Mouse (Mus musculus): Measurements from ENCODE around the gene Sept7. TPM values are rescaled to one million over a fixed set of nuclear protein-coding genes. Genes with fewer than 3 reads are reported as not detected.

Sept7 gene
- polyA plus RNA-seq, 1 experiment: 8.8 TPM

DNA sequence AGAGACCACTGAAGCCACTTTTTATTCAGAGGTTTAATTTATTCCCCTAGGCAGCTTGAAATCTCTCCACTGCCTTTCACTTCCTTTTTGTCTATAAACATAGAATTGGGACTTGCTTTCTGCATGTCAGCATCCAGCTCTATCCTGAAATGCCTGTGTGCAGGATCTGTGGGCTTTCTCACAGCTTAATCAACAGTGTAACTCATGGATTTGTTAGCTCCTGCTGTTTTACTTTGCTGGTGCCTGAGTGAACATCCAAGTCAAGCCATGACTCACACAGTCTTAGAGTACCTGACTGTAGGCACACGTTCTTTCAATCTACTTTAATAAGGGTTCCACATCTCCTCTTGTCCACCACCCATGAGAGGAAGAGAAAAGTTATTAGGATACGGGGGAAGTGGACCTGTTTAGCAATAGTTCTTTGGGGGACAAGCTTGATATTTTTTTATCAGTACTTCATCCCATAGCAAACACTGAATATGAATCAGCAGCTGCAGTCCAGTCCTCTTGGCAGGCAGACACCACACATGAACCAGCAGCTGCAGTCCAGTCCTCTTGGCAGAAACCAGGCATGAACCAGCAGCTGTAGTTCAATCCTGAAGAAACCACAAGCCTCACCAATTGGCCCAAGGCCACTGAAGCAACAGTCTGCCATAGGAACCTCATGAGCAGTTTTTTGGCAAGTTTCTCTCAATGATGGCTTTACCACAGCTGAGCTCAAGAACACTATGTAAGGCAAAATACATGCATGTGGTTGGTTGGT, 85.4 kb downstream of the Sept7 start:
- no peak overlapping the region for H3K27ac ChIP-seq (ENCODE audit: control insufficient read depth, insufficient read depth, low read depth, low read length)
- no peak overlapping the region for H3K4me3 ChIP-seq (ENCODE audit: control insufficient read depth, low read depth, low read length)

DNA sequence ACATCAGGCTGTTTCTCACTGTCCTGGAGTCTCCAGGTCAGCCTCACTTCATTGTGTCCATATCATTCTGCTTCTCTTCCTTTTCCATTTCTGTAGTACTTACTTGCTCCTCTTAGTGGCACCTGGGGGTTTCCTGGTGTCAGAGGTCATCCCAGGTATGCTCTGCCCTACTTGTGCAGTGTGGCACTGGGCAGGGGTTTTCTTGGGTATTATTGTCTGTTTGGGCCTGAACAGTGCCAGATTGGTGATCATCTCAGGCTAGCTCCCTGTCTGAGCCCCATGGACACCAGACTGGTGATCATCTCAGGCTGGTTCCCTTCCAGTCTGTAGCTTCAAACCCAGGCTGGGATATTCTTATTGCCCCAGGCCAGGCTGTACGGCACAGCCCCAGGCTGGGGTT, 88.2 kb downstream of the Sept7 start:
- Histone ChIP-seq H3K36me3 (ENCODE audit: control insufficient read depth, insufficient read depth, low read length) (no peaks in the 10 kb centered on the region), H3K4me1 (ENCODE audit: control insufficient read depth, insufficient read depth, low read length) (no peaks in the 10 kb centered on the region), H3K27me3 (ENCODE audit: control insufficient read depth, insufficient read depth, low read length) (no peaks in the 10 kb centered on the region), H3K27ac (ENCODE audit: control insufficient read depth, insufficient read depth, low read depth, low read length) (no peak overlapping the region), H3K4me3 (ENCODE audit: control insufficient read depth, low read depth, low read length) (no peak overlapping the region)
- no peak for TF ChIP-seq CTCF (IDR thresholded peaks at IDR 0.05; ENCODE audit: control insufficient read depth, insufficient read depth, insufficient replicate concordance, low read depth, low read length)
- no peak for TF ChIP-seq POLR2A (IDR thresholded peaks at IDR 0.05; ENCODE audit: control insufficient read depth, low read depth, low read length)

More for the DNA sequence above, 85.4 kb downstream of the Sept7 start:
- no peaks in the 10 kb centered on the region for H3K27me3 ChIP-seq (ENCODE audit: control insufficient read depth, insufficient read depth, low read length)
- no peaks in the 10 kb centered on the region for H3K4me1 ChIP-seq (ENCODE audit: control insufficient read depth, insufficient read depth, low read length)
- no peaks in the 10 kb centered on the region for H3K36me3 ChIP-seq (ENCODE audit: control insufficient read depth, insufficient read depth, low read length)
- TF ChIP-seq POLR2A (IDR thresholded peaks at IDR 0.05; ENCODE audit: control insufficient read depth, low read depth, low read length) (no peak), CTCF (IDR thresholded peaks at IDR 0.05; ENCODE audit: control insufficient read depth, insufficient read depth, insufficient replicate concordance, low read depth, low read length) (no peak)

DNA sequence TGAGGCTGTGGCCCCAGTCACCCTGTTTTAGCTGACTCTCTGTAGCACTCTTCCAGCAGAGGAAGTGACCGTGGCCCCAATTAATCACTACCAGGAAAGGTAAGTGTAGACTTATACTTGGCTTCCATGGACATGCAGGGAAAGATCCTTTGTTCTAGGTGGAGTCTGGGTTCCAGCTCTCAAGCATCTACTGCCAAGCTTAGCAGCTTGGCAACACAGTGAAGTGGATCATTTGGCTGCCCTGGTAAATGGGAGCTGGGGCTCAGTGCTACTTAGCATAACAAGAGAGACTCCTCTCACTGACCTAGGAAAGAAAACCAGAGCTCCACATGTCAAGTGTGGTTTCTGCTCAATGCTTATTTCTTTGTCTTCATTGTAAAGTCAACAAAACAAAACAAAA, 101.5 kb downstream of the Sept7 start:
- no peaks in the 10 kb centered on the region for H3K27me3 ChIP-seq (ENCODE audit: control insufficient read depth, insufficient read depth, low read length)
- TF ChIP-seq POLR2A (IDR thresholded peaks at IDR 0.05; ENCODE audit: control insufficient read depth, low read depth, low read length) (no peak), CTCF (IDR thresholded peaks at IDR 0.05; ENCODE audit: control insufficient read depth, insufficient read depth, insufficient replicate concordance, low read depth, low read length) (no peak)
- no peak overlapping the region for H3K27ac ChIP-seq (ENCODE audit: control insufficient read depth, insufficient read depth, low read depth, low read length)
- no peaks in the 10 kb centered on the region for H3K4me1 ChIP-seq (ENCODE audit: control insufficient read depth, insufficient read depth, low read length)
- no peak overlapping the region for H3K4me3 ChIP-seq (ENCODE audit: control insufficient read depth, low read depth, low read length)
- H3K36me3 ChIP-seq (ENCODE audit: control insufficient read depth, insufficient read depth, low read length): no peaks in the 10 kb centered on the region

DNA sequence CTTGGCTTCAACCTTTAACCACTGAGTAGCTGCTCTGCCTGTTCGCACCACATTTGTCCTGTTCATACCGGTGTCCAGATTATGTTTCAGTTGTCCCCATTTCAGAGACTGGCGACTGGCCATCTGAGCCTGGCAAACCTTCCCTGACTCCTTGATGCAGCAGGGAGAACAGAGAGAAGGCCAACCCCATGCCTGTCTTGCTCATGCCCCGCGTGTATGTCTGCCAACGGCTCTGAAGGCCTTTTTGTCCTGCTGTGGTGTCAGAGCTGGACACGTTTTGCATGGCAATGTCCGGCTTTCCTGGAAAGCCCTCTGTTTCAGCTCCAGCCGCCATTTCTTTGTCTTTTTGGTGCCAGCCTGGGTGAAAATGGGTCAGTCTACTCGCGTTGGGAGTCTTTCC, 103.6 kb downstream of the Sept7 start:
- TF ChIP-seq CTCF (IDR thresholded peaks at IDR 0.05; ENCODE audit: control insufficient read depth, insufficient read depth, insufficient replicate concordance, low read depth, low read length) (no peak), POLR2A (IDR thresholded peaks at IDR 0.05; ENCODE audit: control insufficient read depth, low read depth, low read length) (no peak)
- Histone ChIP-seq H3K27ac (ENCODE audit: control insufficient read depth, insufficient read depth, low read depth, low read length) (no peak overlapping the region), H3K4me3 (ENCODE audit: control insufficient read depth, low read depth, low read length) (no peak overlapping the region), H3K4me1 (ENCODE audit: control insufficient read depth, insufficient read depth, low read length) (no peaks in the 10 kb centered on the region), H3K27me3 (ENCODE audit: control insufficient read depth, insufficient read depth, low read length) (no peaks in the 10 kb centered on the region), H3K36me3 (ENCODE audit: control insufficient read depth, insufficient read depth, low read length) (no peaks in the 10 kb centered on the region)

DNA sequence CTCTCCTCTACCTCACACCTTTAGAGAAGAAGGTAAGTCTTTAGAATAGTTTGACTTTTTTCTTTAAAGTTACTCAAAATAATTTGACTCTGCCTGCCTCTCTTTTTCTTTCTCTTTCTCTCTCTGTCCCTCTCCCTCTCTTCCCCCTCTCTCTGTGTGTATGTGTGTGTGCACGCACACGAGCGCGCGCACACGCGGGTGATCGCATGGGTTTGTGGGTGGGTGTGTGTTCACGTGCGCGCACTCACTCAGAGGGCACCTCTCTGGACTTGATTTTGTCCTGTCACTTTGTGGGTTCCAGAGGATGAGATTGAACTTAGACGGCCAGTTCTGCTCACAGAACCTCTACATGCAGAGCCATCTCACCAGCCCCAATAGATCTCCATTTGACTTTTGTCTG, 105.3 kb downstream of the Sept7 start:
- H3K4me3 ChIP-seq (ENCODE audit: control insufficient read depth, low read depth, low read length): no peak overlapping the region
- H3K36me3 ChIP-seq (ENCODE audit: control insufficient read depth, insufficient read depth, low read length): no peaks in the 10 kb centered on the region
- H3K27ac ChIP-seq (ENCODE audit: control insufficient read depth, insufficient read depth, low read depth, low read length): no peak overlapping the region
- no peak for TF ChIP-seq CTCF (IDR thresholded peaks at IDR 0.05; ENCODE audit: control insufficient read depth, insufficient read depth, insufficient replicate concordance, low read depth, low read length)
- no peak for TF ChIP-seq POLR2A (IDR thresholded peaks at IDR 0.05; ENCODE audit: control insufficient read depth, low read depth, low read length)
- H3K27me3 ChIP-seq (ENCODE audit: control insufficient read depth, insufficient read depth, low read length): no peaks in the 10 kb centered on the region
- no peaks in the 10 kb centered on the region for H3K4me1 ChIP-seq (ENCODE audit: control insufficient read depth, insufficient read depth, low read length)

DNA sequence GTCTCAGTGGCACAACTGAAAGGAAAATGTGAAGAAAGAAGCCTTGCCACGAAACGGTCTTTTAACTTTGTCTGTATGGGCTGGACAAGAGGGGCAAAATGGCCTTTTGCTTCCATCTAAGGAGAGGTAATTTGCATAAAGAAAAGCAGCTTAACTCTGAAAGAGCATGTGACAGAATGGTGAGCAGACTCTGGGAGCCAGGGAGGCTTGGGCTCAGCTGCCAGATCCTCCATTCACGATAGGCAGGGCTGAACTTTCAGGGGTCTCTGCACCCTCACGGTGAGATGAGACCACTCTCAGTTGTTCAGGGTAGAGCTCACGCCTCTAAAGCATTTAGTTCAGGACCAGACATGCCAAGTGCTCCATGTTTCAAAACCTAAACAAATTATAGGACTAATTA, 105.8 kb downstream of the Sept7 start:
- H3K4me1 ChIP-seq (ENCODE audit: control insufficient read depth, insufficient read depth, low read length): no peaks in the 10 kb centered on the region
- H3K36me3 ChIP-seq (ENCODE audit: control insufficient read depth, insufficient read depth, low read length): no peaks in the 10 kb centered on the region
- no peak overlapping the region for H3K27ac ChIP-seq (ENCODE audit: control insufficient read depth, insufficient read depth, low read depth, low read length)
- no peak overlapping the region for H3K4me3 ChIP-seq (ENCODE audit: control insufficient read depth, low read depth, low read length)
- no peak for TF ChIP-seq POLR2A (IDR thresholded peaks at IDR 0.05; ENCODE audit: control insufficient read depth, low read depth, low read length)
- no peak for TF ChIP-seq CTCF (IDR thresholded peaks at IDR 0.05; ENCODE audit: control insufficient read depth, insufficient read depth, insufficient replicate concordance, low read depth, low read length)
- H3K27me3 ChIP-seq (ENCODE audit: control insufficient read depth, insufficient read depth, low read length): no peaks in the 10 kb centered on the region

Other genes with a start within 250 kb of the Sept7 start
- gene Gm10181, start 163.0 kb upstream of the Sept7 start, polyA plus RNA-seq (2012; rRNA removed): not detected in 2 replicates
- gene Herpud2, start 100.6 kb upstream of the Sept7 start, polyA plus RNA-seq (2012; rRNA removed): 123 and 124 TPM in 2 replicates
- gene Eepd1, start 229.1 kb downstream of the Sept7 start, polyA plus RNA-seq (2012; rRNA removed): 2.4 and 3.4 TPM in 2 replicates

Data from testis, adult 2 months (tissue).